Mouse (Mus musculus): ENCODE results near the gene Tor1b. TPM values are rescaled to one million over a fixed set of nuclear protein-coding genes. Genes with fewer than 3 reads are reported as not detected.

Gene Tor1b
- polyA plus RNA-seq, 1 experiment: 27.1 TPM

DNA sequence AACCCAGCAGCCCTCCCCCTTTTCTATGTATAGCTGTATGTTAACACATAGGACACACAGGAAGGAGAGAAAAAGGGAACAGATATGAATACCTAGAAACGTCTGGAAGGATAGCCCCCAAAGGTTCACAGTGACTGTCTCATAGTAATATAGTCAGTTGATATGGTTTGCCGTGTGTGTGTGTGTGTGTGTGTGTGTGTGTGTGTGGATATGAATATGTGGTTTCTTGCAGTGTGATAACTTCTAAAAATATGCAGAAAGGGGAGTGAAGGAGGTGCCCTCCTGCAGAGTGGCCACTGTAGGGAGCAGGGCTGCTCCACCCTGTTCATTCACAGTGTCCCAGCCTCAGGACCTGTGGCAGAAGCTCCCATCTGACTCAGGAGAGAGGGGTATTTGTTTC lies 52.7 kb downstream of the Tor1b start:
- Histone ChIP-seq H3K79me2 (ENCODE audit: control insufficient read depth, insufficient read depth) (no peaks in the 10 kb centered on the region), H3ac (ENCODE audit: control insufficient read depth, insufficient read length) (no peak overlapping the region), H3K4me2 (ENCODE audit: low read depth) (no peak overlapping the region), H3K27me3 (ENCODE audit: control insufficient read depth, insufficient read depth, insufficient read length) (no peaks in the 10 kb centered on the region), H3K4me3 (no peak overlapping the region), H3K36me3 (ENCODE audit: control insufficient read depth, insufficient read depth) (peaks cover 11% of the 10 kb centered on the region)
- no peak for TF ChIP-seq POLR2A (IDR thresholded peaks at IDR 0.05; ENCODE audit: insufficient read length, low read depth)
- TF ChIP-seq TCF12 (IDR thresholded peaks at IDR 0.05; ENCODE audit: insufficient read depth, poor library complexity, severe bottlenecking): no peak
- no peak for TF ChIP-seq MYOG (IDR thresholded peaks at IDR 0.05; ENCODE audit: control insufficient read depth in 1 of 3, insufficient read depth in 1 of 3, insufficient read length in 2 of 3, low read depth in 2 of 3)
- TF ChIP-seq SRF (IDR thresholded peaks at IDR 0.05; ENCODE audit: control insufficient read depth, insufficient read length, low read depth): no peak
- no peak for TF ChIP-seq POLR2AphosphoS2 (IDR thresholded peaks at IDR 0.05; ENCODE audit: insufficient read length, low read depth)
- no peak for TF ChIP-seq REST (IDR thresholded peaks at IDR 0.05; ENCODE audit: insufficient read depth, insufficient read length)
- TF ChIP-seq USF1 (IDR thresholded peaks at IDR 0.05; ENCODE audit: low read depth): no peak
- TF ChIP-seq CEBPB (IDR thresholded peaks at IDR 0.05; ENCODE audit: insufficient read depth, poor library complexity, severe bottlenecking): no peak

DNA sequence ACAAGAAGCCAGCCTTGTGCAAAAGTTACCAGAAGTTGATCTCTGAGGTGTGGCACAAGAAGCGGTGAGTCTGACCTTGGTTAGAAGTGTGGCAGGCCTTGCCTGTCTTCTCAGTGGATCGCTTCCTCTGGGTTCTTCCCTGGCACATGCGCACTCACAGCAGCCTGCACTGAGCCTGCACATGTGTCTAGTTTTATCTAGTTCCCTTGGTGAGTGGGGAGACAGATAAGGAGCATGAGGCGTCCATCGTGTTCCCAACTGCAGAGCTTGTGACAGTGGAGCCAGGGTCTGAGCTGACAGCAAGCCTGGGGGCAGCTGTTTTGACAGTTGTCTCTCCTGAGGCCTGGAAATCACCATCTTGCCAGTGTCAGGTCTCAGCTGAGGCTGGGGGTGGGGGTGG lies 53.7 kb downstream of the Tor1b start:
- no peaks in the 10 kb centered on the region for H3K27me3 ChIP-seq (ENCODE audit: control insufficient read depth, insufficient read depth, insufficient read length)
- no peak overlapping the region for H3K4me3 ChIP-seq
- H3K4me2 ChIP-seq (ENCODE audit: low read depth): no peak overlapping the region

DNA sequence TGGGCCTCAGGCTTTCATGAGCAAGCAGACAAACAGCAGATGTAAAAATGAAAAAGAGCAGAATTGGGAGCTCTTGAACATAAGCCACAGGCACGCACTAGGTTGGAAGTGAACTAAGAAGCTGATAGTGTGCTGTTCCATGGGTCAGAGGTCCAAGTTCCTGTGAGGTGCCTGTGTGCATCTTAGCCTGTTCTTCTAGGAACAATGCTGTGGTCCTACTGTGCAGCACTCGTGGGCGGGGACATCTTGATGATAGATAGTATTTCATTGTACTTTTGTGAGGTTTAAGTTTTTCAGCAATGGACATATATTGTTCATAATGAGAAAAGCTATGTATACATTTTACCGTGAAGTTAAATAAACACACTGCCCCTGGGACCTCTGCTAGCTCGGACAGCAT lies 54.4 kb downstream of the Tor1b start:
- Histone ChIP-seq H3K27me3 (ENCODE audit: control insufficient read depth, insufficient read depth, insufficient read length) (no peaks in the 10 kb centered on the region), H3K4me3 (no peak overlapping the region), H3K4me2 (ENCODE audit: low read depth) (no peak overlapping the region), H3K36me3 (ENCODE audit: control insufficient read depth, insufficient read depth) (peaks cover 11% of the 10 kb centered on the region), H3K79me2 (ENCODE audit: control insufficient read depth, insufficient read depth) (no peaks in the 10 kb centered on the region), H3ac (ENCODE audit: control insufficient read depth, insufficient read length) (no peak overlapping the region)
- TF ChIP-seq REST (IDR thresholded peaks at IDR 0.05; ENCODE audit: insufficient read depth, insufficient read length) (no peak), MYOD1 (IDR thresholded peaks at IDR 0.05; ENCODE audit: control insufficient read depth in 1 of 3, insufficient read length in 2 of 3, low read depth in 2 of 3) (no peak), MYOG (IDR thresholded peaks at IDR 0.05; ENCODE audit: control insufficient read depth in 1 of 3, insufficient read depth in 1 of 3, insufficient read length in 2 of 3, low read depth in 2 of 3) (no peak), SRF (IDR thresholded peaks at IDR 0.05; ENCODE audit: control insufficient read depth, insufficient read length, low read depth) (no peak), TCF3 (IDR thresholded peaks at IDR 0.05; ENCODE audit: insufficient read length, low read depth) (no peak), E2F4 (IDR thresholded peaks at IDR 0.05; ENCODE audit: insufficient read depth) (no peak), USF1 (IDR thresholded peaks at IDR 0.05; ENCODE audit: low read depth) (no peak)

More for the DNA sequence above, 53.7 kb downstream of the Tor1b start:
- H3K79me2 ChIP-seq (ENCODE audit: control insufficient read depth, insufficient read depth): no peaks in the 10 kb centered on the region
- peaks cover 11% of the 10 kb centered on the region for H3K36me3 ChIP-seq (ENCODE audit: control insufficient read depth, insufficient read depth)
- TF ChIP-seq CEBPB (IDR thresholded peaks at IDR 0.05; ENCODE audit: insufficient read depth, poor library complexity, severe bottlenecking) (no peak), SRF (IDR thresholded peaks at IDR 0.05; ENCODE audit: control insufficient read depth, insufficient read length, low read depth) (no peak), MYOD1 (IDR thresholded peaks at IDR 0.05; ENCODE audit: control insufficient read depth in 1 of 3, insufficient read length in 2 of 3, low read depth in 2 of 3) (peak in 2 of 3 experiments; percentile 64 to 66), E2F4 (IDR thresholded peaks at IDR 0.05; ENCODE audit: insufficient read depth) (no peak), TCF12 (IDR thresholded peaks at IDR 0.05; ENCODE audit: insufficient read depth, poor library complexity, severe bottlenecking) (peak; percentile 36), MYOG (IDR thresholded peaks at IDR 0.05; ENCODE audit: control insufficient read depth in 1 of 3, insufficient read depth in 1 of 3, insufficient read length in 2 of 3, low read depth in 2 of 3) (peak; percentile 6 to 93 (median 83)), TCF3 (IDR thresholded peaks at IDR 0.05; ENCODE audit: insufficient read length, low read depth) (no peak), POLR2AphosphoS2 (IDR thresholded peaks at IDR 0.05; ENCODE audit: insufficient read length, low read depth) (no peak), USF1 (IDR thresholded peaks at IDR 0.05; ENCODE audit: low read depth) (no peak), REST (IDR thresholded peaks at IDR 0.05; ENCODE audit: insufficient read depth, insufficient read length) (no peak), POLR2A (IDR thresholded peaks at IDR 0.05; ENCODE audit: insufficient read length, low read depth) (no peak), MAX (IDR thresholded peaks at IDR 0.05; ENCODE audit: low read depth) (no peak)
- H3ac ChIP-seq (ENCODE audit: control insufficient read depth, insufficient read length): no peak overlapping the region

Other genes with a start within 250 kb of the Tor1b start
- gene 1700001O22Rik, start 149.3 kb upstream of the Tor1b start, polyA plus RNA-seq (2012; fragmentation: generic; extraction: Trizol): 0.12 TPM
- 71.2 TPM for gene Ntmt1, start 145.1 kb upstream of the Tor1b start, polyA plus RNA-seq (2012; fragmentation: generic; extraction: Trizol)
- 44.9 TPM for gene Asb6, start 122.6 kb upstream of the Tor1b start, polyA plus RNA-seq (2012; fragmentation: generic; extraction: Trizol)
- 21.8 TPM for gene Prrx2, start 118.0 kb upstream of the Tor1b start, polyA plus RNA-seq (2012; fragmentation: generic; extraction: Trizol)
- 0.56 TPM for gene Ptges, start 23.1 kb upstream of the Tor1b start, polyA plus RNA-seq (2012; fragmentation: generic; extraction: Trizol)
- gene Tor1a, start 15.0 kb downstream of the Tor1b start, polyA plus RNA-seq (2012; fragmentation: generic; extraction: Trizol): 42.7 TPM
- gene BC005624, start 29.2 kb downstream of the Tor1b start, polyA plus RNA-seq (2012; fragmentation: generic; extraction: Trizol): 27.9 TPM
- gene Usp20, start 29.3 kb downstream of the Tor1b start, polyA plus RNA-seq (2012; fragmentation: generic; extraction: Trizol): 38.5 TPM
- 10.6 TPM for gene Fnbp1, start 189.0 kb downstream of the Tor1b start, polyA plus RNA-seq (2012; fragmentation: generic; extraction: Trizol)
- 35.2 TPM for gene Gpr107, start 199.4 kb downstream of the Tor1b start, polyA plus RNA-seq (2012; fragmentation: generic; extraction: Trizol)

Measured in myocyte (in vitro differentiated cells).